Mouse (Mus musculus) forebrain, embryonic 11.5 days (tissue): ENCODE results near the gene Chmp6. TPM values are rescaled to one million over a fixed set of nuclear protein-coding genes. Genes with fewer than 3 reads are reported as not detected.
A peak's percentile ranks its signal among the peaks of the same experiment; 100 is the strongest.

Experiments used
- ATAC-seq: fragments of 200-750 bp; cut with Nextera tagmentation; replicated peaks from 2 replicates; pipeline ENCODE4 v1.8.0; 2017; ENCODE audit warnings: moderate TSS enrichment; ENCODE audit not compliant: low FRiP score
- DNase-seq: peaks from one replicate; pipeline ENCODE4 v3.0.0-alpha.2; 2017; ENCODE audit warnings: low spot score
- H3K27ac ChIP-seq: fragments of 300-500 bp; sonication (generic); 2 replicates; pipeline ENCODE4 v1.5.1; 2014; ENCODE audit warnings: low read depth, low read length
- H3K27me3 ChIP-seq: fragments of 300-500 bp; sonication (generic); 2 replicates; pipeline ENCODE4 v1.6.1; 2014; ENCODE audit warnings: mild to moderate bottlenecking, low read length, mixed read lengths; ENCODE audit not compliant: control insufficient read depth, insufficient read depth
- H3K36me3 ChIP-seq: fragments of 300-500 bp; sonication (generic); 2 replicates; pipeline ENCODE4 v1.6.1; 2014; ENCODE audit warnings: mild to moderate bottlenecking, low read length, moderate library complexity, mixed read lengths; ENCODE audit not compliant: control insufficient read depth, insufficient read depth
- H3K4me1 ChIP-seq: fragments of 300-500 bp; sonication (generic); replicated peaks from 2 replicates; pipeline ENCODE4 v1.6.1; 2014; ENCODE audit warnings: low read length, mixed read lengths; ENCODE audit not compliant: control insufficient read depth, insufficient read depth
- H3K4me2 ChIP-seq: fragments of 300-500 bp; sonication (generic); 2 replicates; pipeline ENCODE4 v1.6.1; 2014; ENCODE audit warnings: low read depth, mild to moderate bottlenecking, low read length, moderate library complexity, mixed read lengths; ENCODE audit not compliant: severe bottlenecking
- H3K4me3 ChIP-seq: fragments of 300-500 bp; sonication (generic); 2 replicates; pipeline ENCODE4 v1.5.1; 2014; ENCODE audit warnings: low read depth, low read length
- H3K9ac ChIP-seq: fragments of 300-500 bp; sonication (generic); 2 replicates; pipeline ENCODE4 v1.6.1; 2014; ENCODE audit warnings: low read length
- H3K9me3 ChIP-seq: fragments of 300-500 bp; sonication (generic); 2 replicates; pipeline ENCODE4 v1.6.1; 2016; ENCODE audit warnings: low read length, mixed read lengths; ENCODE audit not compliant: control insufficient read depth
- WGBS: fragments of 180-500 bp; shearing (Covaris S2); extraction: QIAGEN DNeasy Blood & Tissue Kit; methylation state at CpG from one replicate; pipeline ENCODE4 v1.1.7; 2014; 5-methylcytosine and 5-hydroxymethylcytosine counted together
- polyA plus RNA-seq: library from polyadenylated mRNA; unstranded; fragments of >200 nt; fragmentation: Nextera tagmentation; extraction: Ambion mirVana; gene quantifications from 2 replicates; pipeline ENCODE4 v1.2.1, GENCODE M21; 2014

Chmp6 gene
- polyA plus RNA-seq, 1 experiment from 2014 or later: 104 TPM

- no peak for DNase-seq
- H3K4me2 ChIP-seq: peak overlapping the region; percentile 100
- H3K27ac ChIP-seq: no peak overlapping the region
- no peaks in the 10 kb centered on the region for H3K9me3 ChIP-seq
- H3K27me3 ChIP-seq: peaks cover 6% of the 10 kb centered on the region
- peaks cover 4% of the 10 kb centered on the region; the same call in 1 of the 2 replicates for H3K4me1 ChIP-seq
- peak overlapping the region; percentile 69 for H3K9ac ChIP-seq
- H3K4me3 ChIP-seq: peak overlapping the region; percentile 67
- no peaks in the 10 kb centered on the region; the same call in 1 of the 2 replicates for H3K36me3 ChIP-seq
- WGBS: 8% methylated on average over 29 of the region's 32 CpGs
- ATAC-seq: no peak; the same call in 1 of the 2 replicates
Observed at GRCm38 (mm10) chr11:119943428-119943988, 30.3 kb downstream of the Chmp6 start.

GRCm38 (mm10) chr11:119945343-119945742 is 32.1 kb downstream of the Chmp6 start:
- 89% methylated on average over 7 of the region's 7 CpGs for WGBS
- H3K27me3 ChIP-seq: peaks cover 6% of the 10 kb centered on the region
- ATAC-seq (no peak), DNase-seq (no peak)
- H3K9ac ChIP-seq: no peak overlapping the region
- no peaks in the 10 kb centered on the region for H3K9me3 ChIP-seq
- no peaks in the 10 kb centered on the region; the same call in 1 of the 2 replicates for H3K36me3 ChIP-seq
- H3K4me1 ChIP-seq: peaks cover 3% of the 10 kb centered on the region; the same call in 1 of the 2 replicates
- H3K4me3 ChIP-seq: no peak overlapping the region
- no peak overlapping the region for H3K4me2 ChIP-seq
- no peak overlapping the region for H3K27ac ChIP-seq

GRCm38 (mm10) chr11:119947426-119947825 is 34.2 kb downstream of the Chmp6 start:
- Histone ChIP-seq H3K36me3 (no peaks in the 10 kb centered on the region), H3K9ac (no peak overlapping the region), H3K4me3 (no peak overlapping the region), H3K27me3 (peaks cover 2% of the 10 kb centered on the region; the same call in 1 of the 2 replicates), H3K9me3 (no peaks in the 10 kb centered on the region), H3K4me1 (no peaks in the 10 kb centered on the region; the same call in 1 of the 2 replicates), H3K27ac (no peak overlapping the region), H3K4me2 (no peak overlapping the region)
- no peak for DNase-seq
- 94% methylated on average over 1 of the region's 1 CpGs for WGBS
- ATAC-seq: no peak

- Histone ChIP-seq H3K9ac (no peak overlapping the region), H3K36me3 (no peaks in the 10 kb centered on the region), H3K4me1 (no peaks in the 10 kb centered on the region; the same call in 1 of the 2 replicates), H3K4me2 (no peak overlapping the region), H3K9me3 (no peaks in the 10 kb centered on the region), H3K27ac (no peak overlapping the region), H3K27me3 (peaks cover 2% of the 10 kb centered on the region; the same call in 1 of the 2 replicates), H3K4me3 (no peak overlapping the region)
- no peak for DNase-seq
- WGBS: 61% methylated on average over 2 of the region's 2 CpGs
- ATAC-seq: no peak
Observed at GRCm38 (mm10) chr11:119947897-119948296, 34.7 kb downstream of the Chmp6 start.

DNA sequence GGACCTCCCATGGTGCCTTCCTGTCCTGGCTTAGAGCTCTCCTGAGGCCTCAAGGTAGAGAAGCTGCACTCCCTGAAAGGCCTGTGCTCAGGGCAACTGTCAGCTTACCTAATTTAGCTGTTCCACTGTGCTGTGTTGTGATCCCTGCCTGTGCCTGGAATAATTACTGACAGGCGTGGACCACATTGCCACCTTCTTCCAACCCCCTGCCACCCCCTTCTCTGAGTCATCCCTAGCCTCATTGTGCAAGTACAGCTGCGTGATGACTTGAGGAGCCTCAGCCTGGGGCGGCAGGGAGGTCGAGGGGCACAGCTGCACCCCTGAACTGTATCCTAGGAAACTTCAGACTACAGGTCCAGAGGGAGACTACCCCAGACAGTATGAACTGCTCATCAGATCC is 35.1 kb downstream of the Chmp6 start:
- H3K9me3 ChIP-seq: no peaks in the 10 kb centered on the region
- 71% methylated on average over 4 of the region's 4 CpGs for WGBS
- no peak for DNase-seq

DNA sequence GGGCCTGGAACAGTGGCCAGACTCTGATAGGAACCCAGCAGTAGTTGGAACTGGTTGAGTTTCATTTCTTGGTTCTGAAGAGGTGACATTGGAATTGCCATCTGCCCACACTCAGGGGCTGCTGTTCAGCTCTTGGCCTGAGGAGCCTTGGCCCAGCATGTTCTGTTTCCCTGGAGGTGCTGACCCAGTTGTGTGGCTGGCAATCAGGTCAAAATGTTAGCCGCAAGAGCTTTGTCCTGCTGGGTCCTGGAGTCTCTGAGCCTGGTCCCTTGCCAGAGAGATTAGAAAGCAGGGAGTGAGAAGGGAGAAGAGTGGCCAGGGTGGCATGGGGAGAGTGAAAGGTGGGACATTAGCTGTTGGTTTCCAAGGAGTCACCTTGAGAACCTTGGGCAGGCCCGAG is 35.6 kb downstream of the Chmp6 start:
- DNase-seq: no peak
- no peak for ATAC-seq

More for the DNA sequence above, 35.1 kb downstream of the Chmp6 start:
- H3K4me1 ChIP-seq: no peaks in the 10 kb centered on the region; the same call in 1 of the 2 replicates
- H3K9ac ChIP-seq: no peak overlapping the region
- H3K4me2 ChIP-seq: no peak overlapping the region
- no peak overlapping the region for H3K4me3 ChIP-seq
- no peak for ATAC-seq
- H3K27ac ChIP-seq: no peak overlapping the region
- peaks cover 2% of the 10 kb centered on the region; the same call in 1 of the 2 replicates for H3K27me3 ChIP-seq
- no peaks in the 10 kb centered on the region for H3K36me3 ChIP-seq

GRCm38 (mm10) chr11:119950535-119950934 is 37.3 kb downstream of the Chmp6 start:
- Histone ChIP-seq H3K9ac (no peak overlapping the region), H3K4me3 (no peak overlapping the region), H3K4me2 (no peak overlapping the region), H3K27ac (no peak overlapping the region), H3K36me3 (no peaks in the 10 kb centered on the region), H3K4me1 (no peaks in the 10 kb centered on the region), H3K9me3 (no peaks in the 10 kb centered on the region), H3K27me3 (no peaks in the 10 kb centered on the region)
- WGBS: 98% methylated on average over 3 of the region's 3 CpGs
- ATAC-seq (no peak), DNase-seq (no peak)

More for the DNA sequence above, 35.6 kb downstream of the Chmp6 start:
- Histone ChIP-seq H3K9me3 (no peaks in the 10 kb centered on the region), H3K27me3 (peaks cover 2% of the 10 kb centered on the region; the same call in 1 of the 2 replicates), H3K36me3 (no peaks in the 10 kb centered on the region), H3K9ac (no peak overlapping the region), H3K27ac (no peak overlapping the region), H3K4me3 (no peak overlapping the region), H3K4me1 (no peaks in the 10 kb centered on the region; the same call in 1 of the 2 replicates), H3K4me2 (no peak overlapping the region)
- 92% methylated on average over 2 of the region's 2 CpGs for WGBS

- 89% methylated on average over 6 of the region's 6 CpGs for WGBS
- no peak overlapping the region for H3K9ac ChIP-seq
- no peak for ATAC-seq
- no peaks in the 10 kb centered on the region for H3K4me1 ChIP-seq
- DNase-seq: no peak
- H3K27ac ChIP-seq: no peak overlapping the region
- no peaks in the 10 kb centered on the region for H3K27me3 ChIP-seq
- no peak overlapping the region for H3K4me3 ChIP-seq
- H3K4me2 ChIP-seq: no peak overlapping the region
- no peaks in the 10 kb centered on the region for H3K9me3 ChIP-seq
- H3K36me3 ChIP-seq: no peaks in the 10 kb centered on the region
Observed at GRCm38 (mm10) chr11:119951326-119951725, 38.1 kb downstream of the Chmp6 start.
